ENCODE assay signal across 9 mouse cellular contexts in genomic region chr1:177447086-177447485, GRCm38 (mm10). TPM values are rescaled to one million over a fixed set of nuclear protein-coding genes. Genes with fewer than 3 reads are reported as not detected.
A peak's percentile ranks its signal among the peaks of the same experiment; 100 is the strongest.
DNase-seq lines count a peak whose midpoint lies in the region; ATAC-seq and TF ChIP-seq lines count a peak whose summit lies in the region.
"Had no signal": no experiment of that assay in that cellular context is flagged by ENCODE, and none has a peak within 500 bp of the region (broad histone marks: within the 10 kb centered on the region; RNA-seq: fewer than 3 reads in every experiment).

No protein-coding gene starts in this region.

- H3K4me1 ChIP-seq in embryonic facial prominence, embryonic 10.5 days, result peaks cover 81% of the 10 kb centered on the region
- H3K4me1 ChIP-seq in hindbrain, embryonic 16.5 days (ENCODE audit: control insufficient read depth, insufficient read depth, low read depth, low read length), result peaks cover 23% of the 10 kb centered on the region
- peaks cover 43% of the 10 kb centered on the region for H3K4me1 ChIP-seq in neural tube, embryonic 14.5 days (ENCODE audit: control insufficient read depth, insufficient read depth, low read length)
- peaks cover 14% of the 10 kb centered on the region for H3K4me1 ChIP-seq in lung, postnatal 0 days (ENCODE audit: insufficient read depth, low read depth, low read length)

- H3K27me3 ChIP-seq in embryonic facial prominence, embryonic 10.5 days (replicated peaks; ENCODE audit: low read depth, poor library complexity, severe bottlenecking), result no peaks in the 10 kb centered on the region
- no peaks in the 10 kb centered on the region for H3K27me3 ChIP-seq in hindbrain, embryonic 16.5 days (replicated peaks; ENCODE audit: control insufficient read depth, insufficient read depth, low read length)
- H3K27me3 ChIP-seq in neural tube, embryonic 14.5 days (ENCODE audit: control insufficient read depth, insufficient read depth, low read length), result no peaks in the 10 kb centered on the region
- H3K27me3 ChIP-seq in lung, postnatal 0 days (replicated peaks; ENCODE audit: insufficient read depth, low read length), result no peaks in the 10 kb centered on the region

- DNase-seq in layer of hippocampus, postnatal 25 days (ENCODE audit: extremely low spot score in 1 of 2, low spot score in 1 of 2), result peak; percentile 46 to 54
- DNase-seq in layer of hippocampus, adult 18-20 months (ENCODE audit: low spot score in 2 of 2), result no peak
- peak; percentile 50 for DNase-seq in embryonic facial prominence, embryonic 10.5 days (ENCODE audit: low spot score)
- DNase-seq in urinary bladder, adult 18-20 months (ENCODE audit: low spot score in 2 of 2), result no peak
- DNase-seq in T-cell, adult 2 months (ENCODE audit: low spot score), result no peak
- DNase-seq in lung, postnatal 0 days (ENCODE audit: low spot score), result no peak
- DNase-seq: liver had no signal

- H3K36me3 ChIP-seq in embryonic facial prominence, embryonic 10.5 days (replicated peaks), result peaks cover 20% of the 10 kb centered on the region
- H3K36me3 ChIP-seq in hindbrain, embryonic 16.5 days (ENCODE audit: control insufficient read depth, insufficient read depth, low read length), result no peaks in the 10 kb centered on the region
- H3K36me3 ChIP-seq in neural tube, embryonic 14.5 days (ENCODE audit: control insufficient read depth, insufficient read depth, low read length), result no peaks in the 10 kb centered on the region; the same call in 1 of the 2 replicates
- H3K36me3 ChIP-seq in lung, postnatal 0 days (ENCODE audit: insufficient read depth, low read length), result peaks cover 10% of the 10 kb centered on the region; the same call in 1 of the 2 replicates

- H3K4me2 ChIP-seq in hindbrain, embryonic 16.5 days (ENCODE audit: low read length), result peak overlapping the region; percentile 53
- peak overlapping the region; percentile 32 for H3K4me2 ChIP-seq in neural tube, embryonic 14.5 days (ENCODE audit: low read depth, low read length)
- H3K4me2 ChIP-seq in lung, postnatal 0 days (replicated peaks; ENCODE audit: low read depth, low read length), result no peak overlapping the region

- TF ChIP-seq EP300 in lung, postnatal 0 days (IDR thresholded peaks at IDR 0.05), result no peak

- H3K4me3 ChIP-seq in embryonic facial prominence, embryonic 10.5 days, result peak overlapping the region; percentile 89
- H3K4me3 ChIP-seq in hindbrain, embryonic 16.5 days (ENCODE audit: low read length), result peak overlapping the region; percentile 28
- H3K4me3 ChIP-seq in neural tube, embryonic 14.5 days (ENCODE audit: low read depth, low read length), result peak overlapping the region; percentile 4; the same call in 1 of the 2 replicates
- H3K4me3 ChIP-seq in lung, postnatal 0 days (ENCODE audit: low read depth, low read length), result no peak overlapping the region

- H3K27ac ChIP-seq in embryonic facial prominence, embryonic 10.5 days (replicated peaks), result peak overlapping the region; percentile 79
- H3K27ac ChIP-seq in hindbrain, embryonic 16.5 days (ENCODE audit: low read depth, low read length), result peak overlapping the region; percentile 77
- H3K27ac ChIP-seq in neural tube, embryonic 14.5 days (ENCODE audit: low read depth, low read length), result peak overlapping the region; percentile 44; the same call in 1 of the 2 replicates
- H3K27ac ChIP-seq in lung, postnatal 0 days (ENCODE audit: low read length), result no peak overlapping the region

- peak overlapping the region; percentile 60 for H3K9ac ChIP-seq in hindbrain, embryonic 16.5 days (ENCODE audit: low read depth, low read length)
- H3K9ac ChIP-seq in neural tube, embryonic 14.5 days (replicated peaks; ENCODE audit: low read depth, low read length), result no peak overlapping the region; the same call in 1 of the 2 replicates
- H3K9ac ChIP-seq in lung, postnatal 0 days (replicated peaks; ENCODE audit: low read depth), result no peak overlapping the region

- H3K9me3 ChIP-seq in embryonic facial prominence, embryonic 10.5 days, result no peaks in the 10 kb centered on the region
- no peaks in the 10 kb centered on the region for H3K9me3 ChIP-seq in hindbrain, embryonic 16.5 days (ENCODE audit: control insufficient read depth, low read length)
- no peaks in the 10 kb centered on the region for H3K9me3 ChIP-seq in neural tube, embryonic 14.5 days (ENCODE audit: control insufficient read depth, low read length)
- no peaks in the 10 kb centered on the region for H3K9me3 ChIP-seq in lung, postnatal 0 days (ENCODE audit: low read length)

- WGBS in embryonic facial prominence, embryonic 10.5 days, result 22% methylated on average over 9 of the region's 9 CpGs
- WGBS in hindbrain, embryonic 16.5 days, result 20% methylated on average over 9 of the region's 9 CpGs
- 10% methylated on average over 9 of the region's 9 CpGs for WGBS in neural tube, embryonic 14.5 days
- 48% methylated on average over 9 of the region's 9 CpGs for WGBS in lung, postnatal 0 days

- TF ChIP-seq CTCF in lung, postnatal 0 days (IDR thresholded peaks at IDR 0.05), result no peak

- ATAC-seq in hindbrain, embryonic 16.5 days, result no peak
- ATAC-seq in neural tube, embryonic 14.5 days (ENCODE audit: low read depth), result no peak
- ATAC-seq in lung, postnatal 0 days, result no peak

RNA-seq across cellular contexts. Expression of gene Zbtb18, which starts 4.9 kb away (rescaled TPM):
- total RNA-seq in layer of hippocampus, postnatal 25 days (2021), result 100 to 1,000 TPM; 563 to 635 TPM
- 100 to 1,000 TPM; 537 TPM for total RNA-seq in layer of hippocampus, adult 18-20 months (2021)
- polyA plus RNA-seq in embryonic facial prominence, embryonic 10.5 days (2016; fragmentation: Nextera tagmentation; extraction: Ambion mirVana), result 2.1 and 3.4 TPM in 2 replicates
- 10.5 and 15.4 TPM in 2 replicates for polyA plus RNA-seq in hindbrain, embryonic 16.5 days (2015; fragmentation: Nextera tagmentation; extraction: Ambion mirVana)
- polyA plus RNA-seq in neural tube, embryonic 14.5 days (2014; fragmentation: Nextera tagmentation; extraction: Ambion mirVana), result 3.0 and 6.7 TPM in 2 replicates
- polyA plus RNA-seq in lung, postnatal 0 days (2015; fragmentation: Nextera tagmentation; extraction: Ambion mirVana), result 2.0 and 3.0 TPM in 2 replicates

Comparison
In these comparisons a context has a peak if more than half of its experiments do, and no peak if none do; other contexts are left out.
1. DNase-seq: peak in layer of hippocampus, postnatal 25 days (2 of 2) and embryonic facial prominence, embryonic 10.5 days (single experiment); none in layer of hippocampus, adult 18-20 months (0 of 2), urinary bladder, adult 18-20 months (0 of 2), T-cell, adult 2 months (single experiment) and lung, postnatal 0 days (single experiment).